Mouse (Mus musculus) C2C12 (cell line): ENCODE results near the gene Ppp6r3.

Source experiments
- CEBPB ChIP-seq: IDR thresholded peaks from one replicate; pipeline ENCODE4 v1.6.1; 2011; ENCODE audit warnings: low read depth, mild to moderate bottlenecking, control low read depth, moderate library complexity
- CTCF ChIP-seq: IDR thresholded peaks from one replicate; pipeline ENCODE4 v1.5.1; 2011; ENCODE audit not compliant: control insufficient read depth, insufficient read depth, insufficient read length

DNA sequence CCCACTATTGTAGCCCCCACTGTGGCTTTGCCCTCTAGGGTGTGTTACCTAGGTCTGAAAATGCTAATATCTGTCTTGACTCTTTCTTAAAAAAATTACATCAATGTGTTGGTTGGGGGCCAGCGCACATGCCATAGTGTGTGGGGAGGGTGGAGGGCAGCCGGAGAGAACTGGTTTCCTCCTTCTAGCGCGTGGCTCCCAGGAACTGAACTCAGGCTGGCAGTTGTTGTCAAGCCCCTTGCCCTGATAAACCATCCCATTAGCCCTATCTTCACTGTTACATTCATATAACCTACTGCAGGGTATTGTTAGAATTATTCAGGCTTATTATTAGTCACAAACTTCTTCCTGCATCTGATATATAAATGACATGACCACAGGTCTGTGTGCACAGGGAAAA is 14.4 kb upstream of the Ppp6r3 start:
- TF ChIP-seq CTCF (no peak), CEBPB (no peak)
